ENCODE assay signal across 23 mouse cellular contexts in genomic region chr5:140257439-140257838, GRCm38 (mm10).
A peak's percentile ranks its signal among the peaks of the same experiment; 100 is the strongest.
DNase-seq lines count a peak whose midpoint lies in the region; ATAC-seq and TF ChIP-seq lines count a peak whose summit lies in the region.
"Had no signal": no experiment of that assay in that cellular context is flagged by ENCODE, and none has a peak within 500 bp of the region (broad histone marks: within the 10 kb centered on the region; RNA-seq: fewer than 3 reads in every experiment).

No protein-coding gene starts in this region.

- intact Hi-C loops in left cerebral cortex, postnatal 4 days (cut with DNase I): no loop called here
- intact Hi-C loops in left cerebral cortex, adult 2 months (cut with DNase I): no loop called here

- no peak overlapping the region for H3K4me3 ChIP-seq in heart, embryonic 10.5 days
- no peak overlapping the region for H3K4me3 ChIP-seq in left cerebral cortex, adult 2 months
- H3K4me3 ChIP-seq: embryonic facial prominence, embryonic 15.5 days; erythroblast, embryonic 14.5 days; forebrain, embryonic 10.5 days; heart, embryonic 15.5 days had no signal

- peaks cover 88% of the 10 kb centered on the region for H3K27me3 ChIP-seq in heart, embryonic 10.5 days (ENCODE audit: insufficient read depth, poor library complexity, severe bottlenecking)
- H3K27me3 ChIP-seq in Patski: no peaks in the 10 kb centered on the region
- H3K27me3 ChIP-seq: embryonic facial prominence, embryonic 15.5 days had no signal

- H3K36me3 ChIP-seq in heart, embryonic 10.5 days: peaks cover 34% of the 10 kb centered on the region
- H3K36me3 ChIP-seq: heart, embryonic 15.5 days had no signal

- POLR2A ChIA-PET in Patski (lab: Charles Lee): interaction anchor here (0.6 kb wide), 1 partner anchor 31 kb away, joined by 3 read pairs; no protein-coding TSS in a partner anchor

- TF ChIP-seq CTCF in left cerebral cortex, adult 2 months (IDR thresholded peaks at IDR 0.05): no peak
- TF ChIP-seq CTCF in Patski (IDR thresholded peaks at IDR 0.05): no peak

- peak; percentile 37 for ATAC-seq in Patski
- ATAC-seq: forebrain, embryonic 14.5 days; hindbrain, embryonic 16.5 days had no signal

- DNase-seq in heart, adult 11 months: peak; percentile 87
- DNase-seq in heart, embryonic 10.5 days (ENCODE audit: low spot score): no peak
- DNase-seq in left cerebral cortex, postnatal 4 days: peak; percentile 16
- DNase-seq in left cerebral cortex, adult 2 months (ENCODE audit: extremely low spot score in 1 of 2, low spot score in 2 of 2): no peak
- DNase-seq in thymus, postnatal 4 days: peak; percentile 50
- no peak for DNase-seq in thymus, postnatal 14 days
- DNase-seq in Patski (ENCODE audit: low read depth, low spot score): peak; percentile 47
- no peak for DNase-seq in Muller cell, postnatal 12 days (ENCODE audit: inconsistent ontology term)
- DNase-seq: adrenal gland, adult 8-10 months; adrenal gland, postnatal 36 days; cerebellum, adult 2 months; embryo, embryonic 11 days; gastrocnemius, postnatal 14 days; heart, adult 18-20 months; heart, postnatal 14 days; kidney, adult 11 months had no signal

- CTCF ChIA-PET in Patski (lab: Charles Lee): interaction anchor here (1.4 kb wide), 1 partner anchor 15 kb away, joined by 4 read pairs; no protein-coding TSS in a partner anchor

- H3K27ac ChIP-seq in heart, embryonic 10.5 days: no peak overlapping the region
- no peak overlapping the region for H3K27ac ChIP-seq in left cerebral cortex, adult 2 months
- H3K27ac ChIP-seq: embryonic facial prominence, embryonic 15.5 days; forebrain, embryonic 10.5 days; heart, embryonic 15.5 days had no signal

- in situ Hi-C loops in Patski (cut with MboI; ENCODE audit: low pct_unique_long_range_greater_than_20kb): no loop called here

- H3K4me1 ChIP-seq in heart, embryonic 10.5 days: peaks cover 5% of the 10 kb centered on the region; the same call in 1 of the 2 replicates
- H3K4me1 ChIP-seq: embryonic facial prominence, embryonic 15.5 days; forebrain, embryonic 10.5 days; heart, embryonic 15.5 days had no signal

- WGBS in heart, embryonic 10.5 days: 86% methylated on average over 5 of the region's 5 CpGs

- H3K9me3 ChIP-seq in heart, embryonic 10.5 days: no peaks in the 10 kb centered on the region
- H3K9me3 ChIP-seq: embryonic facial prominence, embryonic 15.5 days; forebrain, embryonic 10.5 days; G1E; heart, embryonic 15.5 days had no signal

Comparison
In these comparisons a context has a peak if more than half of its experiments do, and no peak if none do; other contexts are left out.
1. DNase-seq: peak in heart, adult 11 months (single experiment), left cerebral cortex, postnatal 4 days (single experiment), thymus, postnatal 4 days (single experiment) and Patski (single experiment); none in heart, embryonic 10.5 days (single experiment), left cerebral cortex, adult 2 months (0 of 2), thymus, postnatal 14 days (single experiment) and Muller cell, postnatal 12 days (single experiment).